Mouse (Mus musculus) heart, postnatal 0 days (tissue): ENCODE results near the gene Col9a1.

Experiments
- CTCF ChIP-seq: IDR thresholded peaks from 2 replicates; pipeline ENCODE4 v1.5.1; 2016; ENCODE audit warnings: antibody characterized with exemption, control low read depth, low read depth
- EP300 ChIP-seq: IDR thresholded peaks from 2 replicates; pipeline ENCODE4 v1.6.1; 2016; ENCODE audit warnings: antibody characterized with exemption, low read depth

GRCm38 (mm10) chr1:24300700-24301099 lies 123.3 kb downstream of the Col9a1 start:
- TF ChIP-seq CTCF (no peak), EP300 (no peak)
